Mouse (Mus musculus) ES-E14 (cell line): Measurements from ENCODE around the gene Sod1.

ENCODE experiments used
- CHD2 ChIP-seq: IDR thresholded peaks from 2 replicates; pipeline ENCODE4 v1.6.1; 2014; ENCODE audit warnings: mild to moderate bottlenecking, low read depth, low read length, inconsistent platforms
- MAFK ChIP-seq: IDR thresholded peaks from 2 replicates; pipeline ENCODE4 v1.6.1; 2014; ENCODE audit warnings: mild to moderate bottlenecking, low read depth, low read length, inconsistent platforms; ENCODE audit not compliant: insufficient read depth

DNA sequence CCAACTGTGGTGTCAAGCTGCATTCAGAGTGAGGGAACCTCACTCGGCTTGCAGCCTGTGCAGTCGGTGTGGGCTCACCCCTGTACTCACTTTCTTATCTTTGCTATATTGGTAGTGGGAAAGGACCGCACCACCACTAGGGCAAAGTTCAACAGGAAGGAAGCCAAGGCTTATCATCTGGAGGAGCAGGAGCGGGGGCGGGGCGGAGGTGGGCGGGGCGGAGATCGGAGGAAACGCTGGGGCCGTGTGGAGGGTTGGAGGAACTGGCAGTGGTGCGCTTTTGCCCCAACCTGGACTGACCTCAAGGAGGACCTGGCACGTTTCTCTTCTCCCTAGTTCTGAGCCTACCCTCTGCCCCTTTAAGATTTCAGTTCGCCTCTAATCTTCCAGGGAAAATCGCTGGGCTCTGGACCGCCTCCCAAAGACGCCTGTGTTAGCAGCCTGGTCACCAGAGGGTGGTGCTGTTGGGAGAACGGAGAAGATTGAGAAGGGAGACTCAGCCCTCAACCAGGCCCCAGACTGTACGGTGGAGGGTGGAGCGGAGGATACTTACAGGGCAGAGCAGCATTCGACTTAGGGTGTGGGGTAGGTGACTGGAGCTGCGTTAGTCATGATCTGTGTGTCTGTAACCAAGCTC lies 23.1 kb upstream of the Sod1 start:
- TF ChIP-seq CHD2 (peak; percentile 14; the same call in 1 of the 2 replicates), MAFK (no peak)
